Mouse (Mus musculus) gonadal fat pad, adult 2 months (tissue): Measurements from ENCODE around the gene Serinc3. TPM values are rescaled to one million over a fixed set of nuclear protein-coding genes. Genes with fewer than 3 reads are reported as not detected.
"Not testable (repeated sequence)": the region's sequence is repeated elsewhere in the genome, so short reads cannot be mapped to it uniquely, and the experiment has no call there.

Experiments
- DNase-seq: peaks from one replicate; pipeline ENCODE4 v3.0.0-alpha.2; 2012; ENCODE audit warnings: low read depth
- polyA plus RNA-seq: library from polyadenylated mRNA; depleted of rRNA; stranded (reverse); fragments of >200 nt; gene quantifications from 2 replicates; pipeline ENCODE4 v1.2.3, GENCODE M21; 2012

The Serinc3 gene
- polyA plus RNA-seq, 1 experiment, result 667 TPM

DNA sequence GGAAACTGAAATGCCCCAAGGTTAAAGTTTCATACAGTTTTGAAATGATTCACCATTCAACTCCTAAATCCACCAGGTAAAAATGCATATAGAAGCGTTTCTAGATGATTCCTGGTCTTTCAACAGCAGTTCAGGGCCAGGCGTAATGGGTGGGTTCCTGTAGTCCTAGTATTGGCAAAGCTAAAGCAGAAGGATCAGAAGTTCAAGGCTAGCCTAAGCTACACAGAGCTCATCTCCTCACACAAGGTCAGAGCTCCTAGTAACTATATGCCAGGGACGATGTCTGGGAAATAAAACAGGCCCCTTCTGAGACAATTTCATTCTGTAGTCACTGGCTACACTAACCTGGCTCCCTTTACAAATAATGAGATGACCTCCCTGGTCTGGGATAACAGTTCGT is 13.7 kb downstream of the Serinc3 start:
- DNase-seq, result no peak

DNA sequence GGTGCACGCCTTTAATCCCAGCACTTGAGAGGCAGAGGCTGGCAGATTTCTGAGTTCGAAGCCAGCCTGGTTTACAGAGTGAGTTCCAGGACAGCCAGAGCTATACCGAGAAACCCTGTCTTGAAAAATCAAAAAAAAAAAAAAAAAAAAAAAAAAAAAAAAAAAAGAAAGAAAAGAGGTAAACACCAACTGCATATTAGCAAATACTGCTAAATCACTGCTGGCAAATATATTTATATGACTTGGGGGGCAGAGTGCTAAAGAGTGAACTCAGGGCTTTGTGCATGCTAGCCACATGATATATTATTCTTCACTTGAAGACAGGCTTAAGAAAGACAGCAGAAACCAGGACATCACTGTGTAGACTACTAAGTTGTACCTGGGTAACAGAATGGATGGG is 23.5 kb downstream of the Serinc3 start:
- DNase-seq, result not testable (repeated sequence)

- peak; percentile 72 for DNase-seq
Observed at GRCm38 (mm10) chr2:163620451-163620850, 24.5 kb downstream of the Serinc3 start.

GRCm38 (mm10) chr2:163617874-163618273 is 27.1 kb downstream of the Serinc3 start:
- DNase-seq, result no peak

DNA sequence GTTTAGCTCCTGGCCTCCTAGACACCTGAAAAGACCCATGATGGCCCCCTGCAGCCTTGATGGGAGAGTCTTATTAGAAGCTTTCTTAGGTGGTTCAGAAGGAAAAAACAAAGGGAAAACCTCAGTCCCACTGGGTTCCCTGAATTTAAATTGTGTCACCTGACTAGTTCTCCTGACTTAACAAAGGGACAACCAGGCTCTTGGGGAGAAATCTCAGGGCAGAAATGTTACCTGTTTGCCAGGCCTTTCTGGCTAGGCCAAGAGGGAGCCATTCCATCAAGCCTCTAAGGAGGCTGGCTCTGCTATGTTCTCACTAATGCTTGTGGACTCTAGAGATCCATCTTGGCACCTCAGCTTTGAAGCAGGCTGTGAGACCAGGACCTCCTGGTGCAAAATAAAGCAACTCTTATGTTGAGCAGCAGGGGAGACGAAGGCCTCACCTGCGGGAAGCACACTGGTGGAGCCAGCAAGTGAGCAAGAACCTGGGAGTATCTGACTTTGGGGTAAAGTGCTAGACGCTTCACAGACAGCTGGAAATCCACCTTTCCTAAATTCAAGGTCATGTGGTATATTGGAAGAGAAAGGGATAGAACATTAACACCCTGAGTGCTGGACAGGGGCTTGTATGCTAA is 27.6 kb downstream of the Serinc3 start:
- DNase-seq, result no peak

DNA sequence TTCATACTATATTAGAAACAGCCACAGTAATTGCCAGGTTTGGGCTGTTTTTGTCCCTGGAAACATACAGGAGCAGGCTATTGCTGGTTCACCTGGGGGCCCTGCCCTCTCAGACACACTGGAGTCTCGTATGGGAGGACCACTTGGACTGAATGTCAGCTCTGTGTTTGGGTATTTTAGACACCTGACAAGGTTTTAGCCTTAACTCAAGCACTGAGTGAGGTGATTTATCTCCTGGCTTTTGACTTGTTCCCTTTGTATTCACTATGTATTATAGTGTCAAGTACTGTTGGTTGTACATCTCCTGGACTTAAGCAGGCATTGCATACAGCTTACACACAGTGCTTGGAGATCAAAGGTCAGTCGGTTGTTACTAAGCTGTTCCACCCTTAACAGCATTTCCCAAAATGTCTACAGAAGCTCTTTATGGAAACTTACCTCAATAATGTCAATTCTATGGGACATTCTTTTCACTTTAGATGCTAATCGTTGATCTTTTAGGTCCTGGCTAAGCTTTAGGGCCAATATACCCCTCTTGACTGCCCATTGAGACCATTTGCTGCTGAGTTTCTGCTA is 28.2 kb downstream of the Serinc3 start:
- no peak for DNase-seq

DNA sequence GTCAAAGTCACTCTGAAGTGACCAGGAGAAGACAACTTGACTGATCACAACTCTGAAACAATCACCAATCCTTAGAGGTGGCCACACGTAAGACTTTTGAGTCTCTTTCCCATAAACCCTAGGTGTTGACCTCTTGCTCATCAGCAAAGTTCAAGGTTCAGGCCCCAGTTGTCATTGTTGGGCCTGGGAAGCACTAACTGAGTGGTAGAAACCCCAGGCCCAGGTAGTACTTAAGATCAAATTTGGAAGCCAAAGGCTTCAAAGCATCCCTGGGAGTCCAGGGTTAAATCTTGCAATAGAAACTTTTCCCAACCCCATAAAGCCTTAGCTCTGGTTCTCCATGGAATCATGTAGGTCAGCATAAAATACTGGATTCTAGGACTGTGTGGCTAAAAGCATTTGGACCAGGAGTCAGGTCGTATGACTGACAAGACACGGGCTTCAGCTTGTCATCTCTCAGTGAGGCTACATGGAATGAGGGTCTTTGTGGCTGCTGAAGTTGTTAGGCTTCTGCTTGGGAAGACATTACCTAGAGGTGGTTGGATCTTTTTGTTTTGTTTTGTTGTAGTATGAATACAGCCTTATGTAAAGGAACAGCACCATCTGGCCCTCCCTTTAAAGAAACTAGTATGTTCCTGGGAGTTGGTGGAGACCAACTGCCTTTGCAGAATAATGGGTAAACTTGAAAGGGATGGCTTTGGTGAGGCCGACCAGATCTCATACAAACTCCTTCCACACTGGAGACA is 28.9 kb downstream of the Serinc3 start:
- no peak for DNase-seq

DNA sequence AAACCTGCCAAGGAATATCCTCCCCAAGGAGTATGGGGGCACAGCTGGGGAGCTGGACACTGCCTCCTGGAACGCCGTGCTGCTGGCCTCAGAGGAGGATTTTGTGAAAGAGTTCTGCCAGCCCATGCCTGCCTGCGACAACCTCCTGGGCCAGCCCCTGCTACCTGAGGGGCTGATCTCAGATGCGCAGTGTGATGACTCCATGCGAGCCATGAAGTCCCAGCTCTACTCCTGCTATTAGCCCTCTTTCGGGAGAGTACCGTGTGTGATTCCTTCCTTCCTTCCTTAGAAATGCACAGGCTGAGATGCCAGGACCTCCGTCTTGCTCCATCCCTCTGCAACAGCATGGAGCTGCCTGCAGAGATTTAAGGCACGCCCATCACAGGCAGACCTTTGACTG is 29.5 kb downstream of the Serinc3 start:
- DNase-seq, result no peak

DNA sequence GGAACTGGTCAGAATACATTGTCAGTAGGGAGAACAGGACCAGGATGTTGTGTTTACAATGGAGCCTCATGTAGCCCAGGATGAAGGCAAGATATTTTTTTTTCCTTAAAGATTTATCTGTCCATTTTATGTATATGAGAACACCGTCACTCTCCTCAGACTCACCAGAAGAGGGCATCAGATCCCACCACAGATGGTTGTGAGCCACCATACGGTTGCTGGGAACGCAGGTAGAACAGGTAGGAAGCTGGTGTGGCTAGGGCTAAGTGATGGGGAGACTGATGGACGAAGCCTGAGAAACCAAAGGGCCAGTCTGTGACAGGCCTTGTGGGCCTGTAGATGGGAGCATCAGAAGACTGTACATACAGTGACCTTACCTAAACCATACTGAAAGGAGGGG is 30.9 kb downstream of the Serinc3 start:
- no peak for DNase-seq

- DNase-seq, result no peak
Observed at GRCm38 (mm10) chr2:163613206-163613605, 31.7 kb downstream of the Serinc3 start.

DNA sequence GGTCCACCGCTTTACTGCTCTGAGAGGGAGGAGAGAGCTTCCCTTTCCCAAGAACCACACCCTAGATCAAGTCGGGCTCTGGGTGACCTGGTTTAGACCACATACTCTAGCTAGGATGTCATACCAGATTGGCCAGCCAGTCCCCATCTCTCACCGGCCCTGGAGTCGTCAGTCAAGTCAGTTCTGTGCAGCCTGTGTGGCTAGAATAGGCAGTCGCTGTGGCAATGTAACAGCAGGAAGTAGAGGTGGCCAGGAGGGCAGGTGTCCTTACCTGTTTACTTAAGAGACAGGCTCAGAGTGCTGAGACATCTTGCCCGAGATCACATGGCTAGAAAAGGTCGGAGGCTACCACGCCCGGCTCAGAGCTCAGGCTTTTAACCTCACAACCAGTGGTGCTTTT is 33.8 kb downstream of the Serinc3 start:
- no peak for DNase-seq

DNA sequence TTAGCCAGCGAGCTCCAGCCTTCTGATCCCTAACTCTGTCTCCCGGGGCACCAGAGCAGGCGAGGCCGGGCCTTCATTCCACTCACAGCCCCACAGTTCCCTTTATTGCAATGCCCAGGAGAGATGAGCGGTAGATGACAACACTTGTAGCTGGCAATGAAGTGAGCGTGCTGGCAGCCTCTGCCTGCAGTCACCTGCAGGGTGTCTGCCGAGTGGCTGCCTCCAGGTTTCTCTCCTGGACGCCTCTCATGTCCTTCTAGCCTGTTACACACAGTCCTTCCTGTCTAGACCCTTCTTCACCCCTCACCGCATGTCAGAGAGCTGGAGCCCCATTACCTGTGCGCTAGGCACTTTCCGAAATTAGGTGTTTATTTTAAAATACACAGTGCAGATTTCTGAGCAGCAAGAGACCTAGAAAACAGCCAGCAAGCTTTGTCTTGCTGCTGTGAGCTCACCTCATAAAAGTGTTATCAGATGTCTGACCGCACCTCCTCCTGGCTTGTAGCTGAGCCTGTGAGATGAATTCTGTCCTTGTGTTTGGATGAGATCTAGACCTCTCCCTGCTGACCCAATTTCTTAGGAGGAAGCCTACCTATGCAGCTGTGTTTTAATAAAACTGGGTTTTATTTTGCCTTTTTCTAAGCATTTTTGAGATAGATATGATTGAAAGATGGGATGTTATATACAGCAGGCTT is 35.5 kb downstream of the Serinc3 start:
- no peak for DNase-seq

DNA sequence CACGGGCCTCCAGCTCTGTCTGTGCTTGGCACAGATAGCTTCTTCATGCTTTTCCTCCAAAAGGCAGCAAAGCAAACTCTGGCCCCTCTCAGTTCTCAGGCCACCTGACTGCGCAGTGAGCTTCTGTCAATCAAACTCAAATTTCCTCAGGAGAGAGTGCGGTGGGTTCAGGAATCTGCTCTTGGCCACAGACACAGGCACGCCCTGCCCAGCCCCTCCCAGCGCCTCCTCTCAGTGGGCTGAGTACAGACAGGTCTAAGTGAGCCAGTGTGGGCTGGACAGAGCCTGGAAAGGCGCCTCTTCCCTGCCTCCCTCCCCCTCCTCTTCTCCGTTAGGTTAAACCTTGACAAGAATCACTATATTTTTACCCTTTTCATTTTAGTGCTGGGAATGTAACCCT is 36.9 kb downstream of the Serinc3 start:
- DNase-seq, result no peak

DNA sequence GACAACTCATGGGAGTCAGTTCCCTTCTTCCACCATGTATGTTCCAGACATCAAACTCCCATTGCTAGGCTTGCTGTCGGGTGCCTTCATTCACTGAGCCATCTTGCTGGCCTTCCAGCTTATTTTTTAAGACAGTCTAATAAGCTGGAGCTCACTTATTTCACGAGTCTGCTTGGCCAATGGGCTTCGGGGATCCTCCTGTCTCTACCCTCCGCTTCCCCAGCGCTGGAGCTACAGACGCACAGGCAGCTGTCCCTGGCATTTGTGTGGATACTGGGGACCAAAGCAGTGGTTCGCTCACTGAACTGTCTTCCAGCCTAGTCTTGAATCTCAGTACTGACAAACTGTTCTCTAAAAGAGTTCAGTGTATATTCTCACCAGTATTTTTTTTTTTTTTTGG is 38.8 kb downstream of the Serinc3 start:
- DNase-seq, result no peak

- no peak for DNase-seq
Observed at GRCm38 (mm10) chr2:163602101-163602971, 42.6 kb downstream of the Serinc3 start, which contains the start of gene Ttpal. Gene Ttpal (plus strand): TSS chr2:163602314.

DNA sequence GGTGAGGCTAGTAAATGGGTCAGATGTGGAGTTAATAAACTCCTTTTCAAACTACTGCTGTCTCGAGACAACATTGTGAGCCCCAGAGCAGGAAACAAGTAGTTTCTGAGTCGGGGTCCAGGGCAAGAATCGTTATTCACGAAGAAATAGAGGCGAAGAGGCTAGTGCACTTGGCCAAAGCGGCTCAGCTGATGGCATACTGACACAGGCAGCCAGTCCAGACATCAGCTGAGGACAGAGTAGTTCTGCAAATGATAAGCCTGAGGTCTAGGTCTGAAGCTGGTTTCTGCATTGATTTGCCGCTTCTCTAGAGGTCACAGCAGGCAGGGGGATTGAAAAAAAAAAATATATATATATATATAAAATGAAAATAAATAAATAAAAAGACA is 43.2 kb downstream of the Serinc3 start:
- DNase-seq, result no peak

DNA sequence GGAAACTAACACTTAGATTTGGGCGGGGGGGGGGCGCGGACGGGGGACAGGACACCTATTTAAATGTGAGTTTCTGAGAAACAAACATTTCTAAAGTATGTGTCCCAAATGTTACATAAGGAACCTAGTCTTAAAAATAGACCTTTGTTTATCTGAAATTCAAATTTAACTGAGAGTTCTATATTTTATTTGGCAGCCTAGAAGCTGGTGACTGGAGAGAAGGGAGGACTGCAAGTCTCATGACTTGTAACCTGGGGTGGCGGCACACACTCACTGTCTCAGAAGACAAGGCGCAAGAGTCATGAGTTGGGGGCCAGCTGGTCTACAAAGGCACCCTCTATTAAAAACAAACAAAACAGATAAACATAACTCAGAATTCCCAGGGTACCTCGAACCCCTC is 43.9 kb downstream of the Serinc3 start:
- DNase-seq, result no peak

- DNase-seq, result no peak
Observed at GRCm38 (mm10) chr2:163599226-163599625, 45.7 kb downstream of the Serinc3 start.

DNA sequence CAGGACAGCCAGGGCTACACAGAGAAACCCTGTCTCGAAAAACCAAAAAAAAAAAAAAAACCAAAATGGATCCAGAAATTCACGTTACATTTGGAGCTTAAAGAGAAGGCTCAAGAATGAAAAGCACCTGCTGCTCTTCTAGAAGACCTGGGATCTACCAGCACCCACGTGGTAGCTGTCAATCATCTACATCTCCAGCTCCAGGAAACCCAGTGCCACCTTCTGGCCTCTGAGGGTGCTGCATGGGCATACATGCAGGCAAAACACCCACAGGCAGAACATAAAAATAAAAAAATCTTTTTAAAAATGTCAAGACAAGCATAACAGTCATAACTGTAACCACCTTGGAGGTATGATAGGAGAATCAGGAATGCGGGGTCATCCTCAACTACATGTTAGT is 47.3 kb downstream of the Serinc3 start:
- no peak for DNase-seq

DNA sequence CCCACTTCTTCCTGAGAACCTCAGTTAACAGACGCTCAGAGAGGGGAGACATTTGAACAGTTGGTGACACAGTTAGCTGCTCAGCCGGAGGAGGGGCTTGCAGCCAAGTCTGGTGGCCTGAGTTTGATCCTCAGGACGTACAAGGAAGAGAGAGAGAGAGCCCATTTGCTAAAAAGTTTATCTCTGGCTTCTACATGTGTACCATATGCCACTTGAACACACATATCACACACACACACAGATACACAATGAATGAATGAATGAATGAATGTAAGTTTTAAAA is 48.1 kb downstream of the Serinc3 start:
- no peak for DNase-seq

GRCm38 (mm10) chr2:163596057-163596872 is 48.7 kb downstream of the Serinc3 start:
- DNase-seq, result no peak
